Mouse (Mus musculus) spleen, adult 2 months (tissue): ENCODE results near the gene Ahcyl1. TPM values are rescaled to one million over a fixed set of nuclear protein-coding genes. Genes with fewer than 3 reads are reported as not detected.
"Not testable (repeated sequence)": the region's sequence is repeated elsewhere in the genome, so short reads cannot be mapped to it uniquely, and the experiment has no call there.

ENCODE experiments used
- DNase-seq, 2 experiments: peaks; one replicate each; pipeline versions ENCODE4 v3.0.0 to v3.0.0-alpha.2; 2012 to 2021; ENCODE audit warnings: low spot score in 2 of 2, low read depth in 1 of 2
- H3K27ac ChIP-seq: fragments of 200-500 bp; 2 replicates; pipeline ENCODE4 v1.5.1; 2012; ENCODE audit warnings: low read length, inconsistent platforms; ENCODE audit not compliant: insufficient read depth
- H3K27me3 ChIP-seq: fragments of 200-500 bp; 2 replicates; pipeline ENCODE4 v1.6.1; 2012; ENCODE audit warnings: mild to moderate bottlenecking, moderate library complexity, low read length, inconsistent platforms; ENCODE audit not compliant: control insufficient read depth, insufficient read depth
- H3K36me3 ChIP-seq: fragments of 200-500 bp; 2 replicates; pipeline ENCODE4 v1.6.1; 2012; ENCODE audit warnings: mild to moderate bottlenecking, low read length, inconsistent platforms; ENCODE audit not compliant: control insufficient read depth, insufficient read depth
- H3K4me1 ChIP-seq: fragments of 200-500 bp; 2 replicates; pipeline ENCODE4 v1.6.1; 2011; ENCODE audit warnings: inconsistent platforms; ENCODE audit not compliant: control insufficient read depth, insufficient read depth, insufficient read length
- H3K4me3 ChIP-seq: fragments of 200-500 bp; 2 replicates; pipeline ENCODE4 v1.5.1; 2011; ENCODE audit warnings: mild to moderate bottlenecking, inconsistent platforms; ENCODE audit not compliant: insufficient read depth, insufficient read length; ENCODE audit errors: extremely low read depth
- CTCF ChIP-seq: fragments of 200-500 bp; IDR thresholded peaks from 2 replicates; pipeline ENCODE4 v1.5.1; 2011; ENCODE audit warnings: mild to moderate bottlenecking, inconsistent platforms; ENCODE audit not compliant: insufficient read depth, insufficient read length, insufficient replicate concordance; ENCODE audit errors: extremely low read depth
- POLR2A ChIP-seq: fragments of 200-500 bp; IDR thresholded peaks from 2 replicates; pipeline ENCODE4 v1.6.1; 2011; ENCODE audit warnings: low read depth, low read length, inconsistent platforms
- WGBS: fragments of 180-500 bp; shearing (Covaris S2); methylation state at CpG from one replicate; pipeline ENCODE4 v1.1.7; 2018; 5-methylcytosine and 5-hydroxymethylcytosine counted together
- polyA plus RNA-seq: library from polyadenylated mRNA; depleted of rRNA; stranded (reverse); fragments of >200 nt; gene quantifications from 2 replicates; pipeline ENCODE4 v1.2.3, GENCODE M21; 2012

The Ahcyl1 gene
- polyA plus RNA-seq, 1 experiment, result 22.7 TPM

GRCm38 (mm10) chr3:107740578-107741207, 44.3 kb upstream of the Ahcyl1 start:
- 0 out of 2 replicates have a peak overlapping the region, but pooled peaks have one; percentile 4 for H3K27ac ChIP-seq
- TF ChIP-seq CTCF, result no peak
- no peak for TF ChIP-seq POLR2A
- no peaks in the 10 kb centered on the region for H3K27me3 ChIP-seq
- no peaks in the 10 kb centered on the region for H3K4me1 ChIP-seq
- WGBS, result 45% methylated on average over 6 of the region's 6 CpGs
- DNase-seq, result no peak
- H3K36me3 ChIP-seq, result peaks cover 1% of the 10 kb centered on the region; the same call in 1 of the 2 replicates
- H3K4me3 ChIP-seq, result no peak overlapping the region

DNA sequence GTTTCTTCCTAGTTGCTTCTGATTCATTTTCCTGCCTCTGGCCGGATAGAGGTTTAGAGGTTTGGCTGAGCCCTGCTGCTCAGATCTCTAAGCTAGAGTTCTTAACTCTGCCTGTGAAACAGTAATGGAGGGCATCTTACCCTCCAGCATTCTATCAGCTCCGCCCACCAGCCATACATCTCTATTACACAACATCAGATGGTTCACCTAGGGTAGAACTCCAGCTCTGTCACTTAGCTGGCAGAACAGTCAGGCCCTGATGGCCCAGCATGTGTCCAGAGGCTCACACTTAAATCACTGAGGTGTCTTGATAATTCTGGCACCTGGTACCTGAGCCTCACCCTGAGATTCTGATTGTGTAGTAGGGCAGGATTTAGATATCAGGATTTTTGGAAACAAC, 43.6 kb upstream of the Ahcyl1 start:
- Histone ChIP-seq H3K4me1 (no peaks in the 10 kb centered on the region), H3K36me3 (no peaks in the 10 kb centered on the region), H3K4me3 (no peak overlapping the region), H3K27ac (no peak overlapping the region), H3K27me3 (no peaks in the 10 kb centered on the region)
- TF ChIP-seq POLR2A, result no peak
- no peak for TF ChIP-seq CTCF
- DNase-seq, result no peak
- 64% methylated on average over 2 of the region's 2 CpGs for WGBS

- WGBS, result 82% methylated on average over 3 of the region's 3 CpGs
- TF ChIP-seq POLR2A, result no peak
- H3K4me1 ChIP-seq, result no peaks in the 10 kb centered on the region
These were observed 43.1 kb upstream of the Ahcyl1 start for GRCm38 (mm10) chr3:107739456-107739855.

GRCm38 (mm10) chr3:107738620-107739019, 42.3 kb upstream of the Ahcyl1 start:
- Histone ChIP-seq H3K27ac (no peak overlapping the region), H3K36me3 (no peaks in the 10 kb centered on the region), H3K4me1 (no peaks in the 10 kb centered on the region), H3K27me3 (no peaks in the 10 kb centered on the region), H3K4me3 (no peak overlapping the region)
- no peak for TF ChIP-seq CTCF
- no peak for TF ChIP-seq POLR2A
- WGBS, result 93% methylated on average over 1 of the region's 1 CpGs
- DNase-seq, result no peak

More at GRCm38 (mm10) chr3:107739456-107739855, 43.1 kb upstream of the Ahcyl1 start:
- Histone ChIP-seq H3K36me3 (no peaks in the 10 kb centered on the region), H3K4me3 (no peak overlapping the region), H3K27me3 (no peaks in the 10 kb centered on the region), H3K27ac (no peak overlapping the region)
- no peak for DNase-seq

GRCm38 (mm10) chr3:107737609-107738190, 41.3 kb upstream of the Ahcyl1 start:
- Histone ChIP-seq H3K27ac (no peak overlapping the region), H3K4me1 (no peaks in the 10 kb centered on the region), H3K36me3 (no peaks in the 10 kb centered on the region), H3K27me3 (no peaks in the 10 kb centered on the region), H3K4me3 (no peak overlapping the region)
- WGBS, result 82% methylated on average over 1 of the region's 1 CpGs
- TF ChIP-seq CTCF (no peak), POLR2A (no peak)
- DNase-seq, result no peak

DNA sequence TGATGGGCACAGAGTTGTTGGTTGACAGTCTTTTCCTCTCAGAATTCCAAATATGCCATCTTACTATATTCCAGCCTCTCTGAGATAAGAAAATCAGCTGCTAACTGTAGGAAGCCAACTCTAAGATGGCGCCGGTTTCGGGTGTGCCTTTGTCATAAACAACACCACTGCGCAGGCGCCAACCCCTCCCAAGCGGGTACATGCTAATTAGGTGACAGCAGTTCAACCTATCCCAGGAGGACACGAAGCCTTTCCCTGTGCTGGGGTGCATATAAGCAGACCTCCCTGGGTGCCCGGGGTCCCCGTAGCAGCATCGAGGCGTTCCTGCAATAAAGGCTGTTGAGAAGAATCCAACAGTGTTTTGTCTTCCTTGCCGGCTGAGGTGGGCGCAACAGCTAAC, 39.3 kb upstream of the Ahcyl1 start:
- not testable (repeated sequence) for H3K27me3 ChIP-seq, DNase-seq, H3K27ac ChIP-seq, H3K4me1 ChIP-seq, H3K4me3 ChIP-seq, H3K36me3 ChIP-seq
- WGBS, result 92% methylated on average over 13 of the region's 13 CpGs

DNA sequence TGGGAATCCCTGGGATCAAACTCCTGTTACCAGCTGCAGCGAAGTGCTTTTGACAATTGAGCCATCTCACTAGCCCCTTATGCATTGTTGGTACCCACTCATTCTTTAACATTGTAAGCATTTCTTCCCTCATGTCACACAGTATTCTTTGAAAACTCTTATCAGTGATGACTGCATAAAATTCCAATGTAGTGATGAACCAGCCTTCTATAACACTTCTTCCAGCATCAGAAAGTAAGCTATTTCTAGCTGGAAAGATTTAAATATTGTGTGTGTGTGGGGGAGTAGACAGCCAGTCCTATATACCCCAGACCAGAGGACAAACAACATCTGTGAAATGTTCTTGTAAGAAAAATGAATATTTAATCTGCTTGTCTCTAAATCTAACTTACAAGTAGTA, 37.0 kb upstream of the Ahcyl1 start:
- DNase-seq, result no peak
- WGBS, result 94% methylated on average over 1 of the region's 1 CpGs
- no peaks in the 10 kb centered on the region for H3K27me3 ChIP-seq
- no peaks in the 10 kb centered on the region for H3K4me1 ChIP-seq
- H3K4me3 ChIP-seq, result no peak overlapping the region
- H3K27ac ChIP-seq, result no peak overlapping the region
- TF ChIP-seq CTCF, result no peak
- no peaks in the 10 kb centered on the region for H3K36me3 ChIP-seq
